Mouse (Mus musculus) heart, adult 18-20 months (tissue): ENCODE results near the gene Colq. TPM values are rescaled to one million over a fixed set of nuclear protein-coding genes. Genes with fewer than 3 reads are reported as not detected.
A peak's percentile ranks its signal among the peaks of the same experiment; 100 is the strongest.

ENCODE experiments used
- DNase-seq, 2 experiments: peaks; one replicate each; pipeline ENCODE4 v3.0.0; 2021 to 2022; ENCODE audit warnings: mixed read lengths in 1 of 2
- total RNA-seq, 2 experiments: library from RNA; stranded (reverse); gene quantifications; 2 replicates each; pipeline ENCODE4 v1.2.3; 2021

Colq gene
- total RNA-seq, 2 experiments from 2014 or later: 7.7 to 12.5 TPM

DNA sequence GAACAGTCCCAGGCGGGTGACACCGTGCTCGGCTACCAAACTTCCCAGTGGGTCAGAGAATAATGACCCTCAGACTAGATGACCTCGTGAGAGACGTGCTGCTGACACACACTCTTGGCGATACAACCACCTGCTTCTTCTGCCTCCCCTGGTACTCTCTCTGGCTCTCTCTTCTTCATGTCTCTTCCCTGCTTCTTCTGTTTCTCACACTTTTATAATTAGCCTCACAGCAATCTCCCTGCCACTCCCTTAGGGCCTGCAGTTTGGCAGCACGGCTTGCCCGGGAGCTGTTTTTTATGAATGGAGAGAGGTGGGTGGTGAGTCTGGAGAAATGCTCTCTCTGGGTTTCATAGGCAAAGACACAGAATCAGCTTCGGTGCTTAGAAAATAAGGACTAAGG lies 15.3 kb downstream of the Colq start:
- no peak for DNase-seq

- DNase-seq: no peak
These were observed 16.1 kb downstream of the Colq start for GRCm38 (mm10) chr14:31574903-31575665.

DNA sequence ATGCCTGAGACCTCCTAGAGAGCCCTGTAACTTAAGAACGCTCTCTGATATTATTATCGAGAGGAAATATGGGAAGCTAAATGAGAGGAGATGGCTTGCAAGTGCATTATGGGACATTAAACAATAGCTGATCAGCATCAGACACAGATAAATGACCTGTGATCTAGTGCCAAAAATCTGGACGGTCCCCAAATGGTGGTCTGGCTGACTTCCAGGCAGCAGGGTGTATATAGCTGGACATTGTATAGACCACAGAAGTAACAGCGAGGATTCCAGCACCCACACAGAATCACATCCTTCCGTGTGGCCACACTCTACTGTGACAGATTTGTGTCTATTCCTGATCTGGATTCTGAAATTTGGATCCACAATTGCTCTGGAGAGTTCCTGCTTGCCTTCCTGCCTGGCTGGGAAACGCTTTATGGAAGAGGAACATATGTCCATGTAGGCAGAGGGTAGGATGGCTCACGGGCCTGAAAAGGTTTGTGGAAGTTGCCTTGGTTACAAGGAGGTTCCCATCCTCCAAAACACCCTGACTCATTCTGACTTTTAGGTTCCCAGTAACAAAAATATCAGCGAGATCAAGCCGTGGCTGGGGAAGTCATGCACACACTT lies 18.5 kb downstream of the Colq start:
- DNase-seq: no peak

DNA sequence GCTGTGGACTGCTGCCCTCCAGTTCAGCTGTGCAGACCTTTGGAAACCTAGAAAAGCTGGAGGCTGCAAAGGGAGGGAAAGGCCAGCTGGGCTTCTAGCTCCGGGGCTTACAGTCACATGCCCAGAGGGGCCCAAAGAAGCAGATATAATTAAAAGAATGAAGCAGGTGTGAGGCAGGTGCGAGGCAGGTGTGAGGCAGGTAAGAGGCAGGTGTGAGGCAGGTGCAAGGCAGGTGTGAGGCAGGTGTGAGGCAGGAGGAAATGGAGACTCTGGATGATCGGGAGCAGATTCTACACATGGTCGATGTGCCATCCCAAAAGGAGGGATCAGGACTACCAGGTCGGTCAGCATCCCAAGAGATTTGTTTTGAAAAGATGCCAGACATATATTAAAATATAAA lies 19.7 kb downstream of the Colq start:
- DNase-seq: no peak

GRCm38 (mm10) chr14:31570131-31570951 lies 20.8 kb downstream of the Colq start:
- DNase-seq: no peak

- peak; percentile 25 to 57 for DNase-seq
These were observed 22.0 kb downstream of the Colq start for GRCm38 (mm10) chr14:31569151-31569631.

- no peak for DNase-seq
These were observed 25.5 kb downstream of the Colq start for GRCm38 (mm10) chr14:31565478-31566212.

DNA sequence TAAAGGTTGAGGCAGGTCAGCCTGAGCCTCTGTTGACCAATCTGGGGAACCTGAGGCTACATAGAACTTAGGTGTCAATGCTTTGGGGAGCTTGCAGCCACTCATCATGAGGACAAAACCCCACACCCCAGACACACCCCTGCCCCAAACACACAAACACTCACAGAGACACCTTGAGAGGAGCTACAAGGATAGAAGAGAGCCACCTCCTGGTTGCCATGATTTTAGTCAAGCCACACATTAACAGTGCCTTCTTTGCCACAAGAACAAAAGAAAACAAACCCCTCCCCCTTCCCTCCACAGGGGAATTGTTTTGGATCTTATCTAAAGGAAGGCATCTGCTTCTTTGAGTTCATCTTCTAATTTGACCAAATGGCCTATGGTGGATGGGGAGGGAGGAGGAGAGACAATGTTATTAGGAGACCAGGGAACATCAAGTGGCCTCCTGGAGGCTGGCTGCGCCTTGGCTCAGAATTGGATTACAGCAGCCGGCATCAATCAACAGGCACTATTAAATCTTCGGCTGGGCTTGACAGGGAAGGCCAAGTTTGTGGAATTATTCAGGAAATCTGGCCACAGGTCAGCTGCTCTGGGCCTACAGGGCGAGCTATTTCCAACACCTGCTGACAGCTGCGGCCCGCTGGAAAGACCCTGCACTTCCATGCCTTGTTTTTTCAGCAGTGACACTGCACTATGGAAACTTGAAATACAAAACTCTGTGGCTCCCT lies 26.5 kb downstream of the Colq start:
- DNase-seq: peak; percentile 72 to 84

GRCm38 (mm10) chr14:31560886-31561285 lies 30.3 kb downstream of the Colq start:
- DNase-seq: peak; percentile 76 to 82

GRCm38 (mm10) chr14:31559216-31559615 lies 31.9 kb downstream of the Colq start:
- DNase-seq: no peak

DNA sequence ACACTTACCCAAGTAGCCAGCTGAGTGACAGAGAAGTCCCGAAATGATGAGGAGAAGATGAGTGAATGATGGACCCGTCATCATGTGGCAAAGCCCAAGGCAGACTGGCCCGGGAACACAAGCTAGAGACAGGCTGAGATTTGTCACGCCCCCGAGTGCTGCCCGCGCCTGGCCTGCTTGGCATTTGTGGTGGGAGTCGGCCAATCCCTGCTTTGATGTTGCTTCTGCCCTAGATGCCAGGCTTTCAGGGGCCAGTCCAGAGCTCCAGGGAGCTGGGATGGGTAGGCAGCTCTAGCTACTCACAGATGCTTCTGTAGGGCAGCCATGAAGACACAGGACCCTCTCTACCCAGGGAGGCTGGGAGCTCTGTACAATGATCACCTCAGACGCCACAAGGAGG lies 33.4 kb downstream of the Colq start:
- no peak for DNase-seq

DNA sequence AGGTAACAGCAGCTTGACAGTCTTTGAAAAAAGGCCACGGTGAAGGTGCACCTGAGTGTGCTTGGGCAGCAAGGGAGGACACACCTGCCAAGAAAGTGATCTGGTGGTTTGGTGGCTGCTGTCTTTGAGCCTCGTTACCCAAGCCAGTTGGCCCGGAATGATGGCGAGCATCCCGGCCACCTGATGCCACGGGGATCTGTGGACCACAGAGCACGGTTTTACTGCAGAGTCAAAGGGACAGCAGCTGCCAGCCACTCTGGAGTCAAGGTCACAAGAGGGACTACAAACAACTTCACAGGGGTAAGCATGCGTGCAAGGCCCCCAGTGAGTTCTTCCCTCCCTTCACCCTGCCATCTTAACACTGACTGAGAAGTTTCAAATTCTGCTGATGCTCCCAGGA lies 33.9 kb downstream of the Colq start:
- no peak for DNase-seq

DNA sequence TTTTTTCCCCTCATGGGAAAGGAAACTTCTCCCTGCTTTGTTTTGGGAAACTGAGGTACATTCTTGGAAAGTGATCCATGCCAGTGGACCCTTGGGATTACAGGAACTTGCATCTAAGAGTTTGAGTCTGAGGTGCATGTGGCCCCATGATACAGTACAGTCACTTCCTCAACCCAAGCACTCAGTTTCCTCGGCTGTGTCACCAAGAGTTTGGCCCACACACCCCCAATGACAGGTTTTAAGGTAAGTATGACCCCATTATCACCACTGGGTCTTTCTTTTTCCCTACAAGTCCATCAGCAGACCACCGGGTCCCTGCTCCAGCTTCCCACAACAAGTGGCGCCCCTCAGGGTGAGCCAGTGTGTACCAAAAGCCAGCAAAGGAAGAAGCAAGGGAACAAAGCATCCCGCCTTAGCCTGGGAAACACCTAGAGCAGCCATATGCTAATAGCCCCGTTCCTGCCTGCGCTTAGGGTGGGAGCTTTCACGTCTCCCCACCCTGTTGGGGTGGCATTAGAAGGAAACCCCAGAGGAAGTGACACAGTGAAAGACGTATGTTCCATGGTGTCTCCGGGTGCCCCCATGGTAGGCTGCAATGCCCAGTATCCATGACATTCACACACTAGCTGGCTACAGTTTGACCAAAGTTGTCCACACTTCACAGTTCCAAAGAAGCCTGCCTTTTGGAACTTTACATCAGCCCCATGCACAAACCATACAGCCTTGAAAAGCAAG lies 34.5 kb downstream of the Colq start:
- no peak for DNase-seq

GRCm38 (mm10) chr14:31555963-31556434 lies 35.1 kb downstream of the Colq start:
- peak in 1 of 2 experiments; percentile 48 for DNase-seq

DNA sequence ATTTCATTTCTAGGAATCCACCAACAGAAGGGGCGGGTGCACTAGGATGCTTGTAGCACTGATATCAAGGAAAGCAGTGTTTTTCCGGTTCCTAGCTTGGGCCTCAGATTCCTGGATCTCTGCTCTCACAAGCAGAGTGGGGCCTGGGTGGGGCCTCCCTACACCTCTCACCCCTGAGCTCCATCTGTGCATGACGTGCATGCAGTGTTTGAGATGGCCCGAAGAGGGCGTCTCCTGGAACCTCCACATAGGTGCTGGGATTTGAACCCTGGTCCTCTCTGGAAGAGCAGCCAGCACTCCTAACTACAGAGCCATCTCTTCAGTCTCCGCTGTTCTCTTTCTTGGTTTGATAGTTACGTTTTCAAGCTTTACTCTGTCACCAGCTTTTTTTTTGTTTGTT lies 36.1 kb downstream of the Colq start:
- no peak for DNase-seq

GRCm38 (mm10) chr14:31543885-31544442 lies 47.2 kb downstream of the Colq start:
- DNase-seq: no peak

GRCm38 (mm10) chr14:31537298-31537697 lies 53.8 kb downstream of the Colq start:
- peak; percentile 29 to 53 for DNase-seq

DNA sequence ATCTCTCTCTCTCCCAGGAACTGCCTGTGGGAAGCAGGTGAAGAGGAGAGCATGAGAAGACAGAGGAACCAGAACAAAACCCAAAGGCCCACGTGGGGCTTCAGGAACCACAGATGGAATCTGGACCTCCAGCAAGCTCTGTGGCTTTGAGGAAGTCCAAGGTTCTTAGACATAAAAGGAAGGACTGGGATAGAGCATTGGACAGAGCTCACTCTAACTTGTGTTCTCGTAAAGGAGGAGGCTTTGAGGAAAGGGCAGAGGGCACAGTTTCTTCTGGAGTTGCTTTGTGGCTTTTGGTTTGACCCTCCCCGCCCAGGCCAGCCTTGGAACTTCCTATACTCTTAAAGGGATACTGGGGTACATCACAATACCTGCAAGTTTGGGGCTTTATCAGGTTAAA lies 58.5 kb downstream of the Colq start:
- no peak for DNase-seq

GRCm38 (mm10) chr14:31531506-31532148 lies 59.5 kb downstream of the Colq start:
- DNase-seq: peak in 1 of 2 experiments; percentile 55

- no peak for DNase-seq
These were observed 60.3 kb downstream of the Colq start for GRCm38 (mm10) chr14:31530847-31531246.
